Mouse (Mus musculus): ENCODE results near the gene A630001G21Rik.
"Not testable (repeated sequence)": the region's sequence is repeated elsewhere in the genome, so short reads cannot be mapped to it uniquely, and the experiment has no call there.

A630001G21Rik gene

DNA sequence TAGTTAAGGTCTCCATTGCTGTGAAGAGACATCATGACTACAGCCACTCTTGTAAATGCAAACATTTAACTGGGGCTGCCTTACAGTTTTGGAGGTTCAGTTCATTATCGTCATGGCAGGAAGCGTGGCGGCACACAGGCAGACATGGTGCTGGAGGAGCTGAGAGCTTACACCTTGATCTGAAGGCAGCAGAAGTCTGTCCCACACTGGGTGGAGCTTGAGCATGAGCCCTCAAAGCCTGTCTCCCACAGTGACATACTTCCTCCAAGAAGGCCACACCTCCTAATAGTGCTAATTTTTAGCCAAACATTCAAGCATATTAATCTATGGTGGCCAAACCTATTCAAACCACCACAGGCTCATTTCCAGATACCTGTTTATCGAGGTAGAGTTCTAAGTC lies at the start of gene A630001G21Rik:
A630001G21Rik (minus strand) TSS at position 208 of the 400 bp plus-strand sequence.
- no peak for DNase-seq (ENCODE audit: extremely low spot score)

DNA sequence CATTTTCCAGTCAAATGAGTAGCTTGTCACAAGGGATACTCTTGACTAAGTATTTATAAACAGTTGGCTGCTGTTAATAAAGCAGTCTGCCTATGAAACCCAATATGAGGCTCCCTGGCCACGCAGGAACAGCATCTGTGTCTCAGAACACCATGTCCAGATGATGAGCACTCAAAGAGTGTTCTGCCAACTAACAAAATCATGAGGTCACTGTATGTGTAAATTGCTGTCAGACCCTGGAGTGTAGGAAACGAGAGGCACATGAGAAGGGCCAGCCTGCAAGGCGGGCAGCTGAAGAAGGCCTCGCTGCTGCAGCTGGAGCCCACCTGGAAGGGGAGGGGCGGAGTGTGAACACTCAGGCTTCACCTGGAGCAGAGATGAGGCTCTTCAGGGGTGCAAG lies 48.7 kb upstream of the A630001G21Rik start:
- DNase-seq (ENCODE audit: extremely low spot score), result no peak

DNA sequence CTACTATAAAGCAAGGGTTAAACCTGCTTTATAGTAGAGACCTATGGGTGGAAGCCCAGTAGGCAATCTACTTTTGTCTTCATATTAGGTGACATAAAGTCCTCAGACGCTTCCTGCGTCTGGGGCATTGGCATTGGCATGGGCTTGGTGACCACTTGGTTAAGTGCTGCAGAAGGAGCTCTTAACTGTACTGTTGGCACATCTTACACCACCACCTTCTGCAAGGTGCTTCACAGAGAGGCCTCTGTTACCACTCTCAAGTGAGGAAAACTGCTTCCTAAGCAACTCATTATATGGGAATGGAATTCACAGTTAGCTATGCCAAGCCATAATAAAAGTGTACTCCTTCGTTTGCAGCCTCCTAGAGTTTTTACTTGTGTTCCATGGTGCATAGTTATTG lies 46.5 kb upstream of the A630001G21Rik start:
- no peak for DNase-seq (ENCODE audit: extremely low spot score)

DNA sequence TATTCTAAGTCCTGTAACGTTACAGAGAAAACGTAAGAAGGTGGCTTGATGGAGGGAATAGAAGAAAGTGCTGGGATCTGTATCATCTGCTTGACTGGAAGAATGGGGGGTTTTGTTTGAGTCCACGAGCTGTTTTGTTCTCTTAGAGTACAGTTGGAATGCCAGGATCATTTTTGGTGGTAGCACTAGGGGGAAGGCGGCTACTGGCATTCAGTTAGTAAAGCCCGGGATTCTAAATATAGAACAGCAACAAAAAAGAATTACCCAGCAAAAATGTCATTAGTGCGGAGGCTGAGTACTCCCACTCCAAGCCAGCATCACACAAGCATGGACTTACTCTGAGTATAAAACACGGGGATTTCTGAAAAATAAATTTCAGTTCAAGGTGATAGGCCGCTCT lies 43.8 kb upstream of the A630001G21Rik start:
- DNase-seq (ENCODE audit: extremely low spot score), result no peak

DNA sequence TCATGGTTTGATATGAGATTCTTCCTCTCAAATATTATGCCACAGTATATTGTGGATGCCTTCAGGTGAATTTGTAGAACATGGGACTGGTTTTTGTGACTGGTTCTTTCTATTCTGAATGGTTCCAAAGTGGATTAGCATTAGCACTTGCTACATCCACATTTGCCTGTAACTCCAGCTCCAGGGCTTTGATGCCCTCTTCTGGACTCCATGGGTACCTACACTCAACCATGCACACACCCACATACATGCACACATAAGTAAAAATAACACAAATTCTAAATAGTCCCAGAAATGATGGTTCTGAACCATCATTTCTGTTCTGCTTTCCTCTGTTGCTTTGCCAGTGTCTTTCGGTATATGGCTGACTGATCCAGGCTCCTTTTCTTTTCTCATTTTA lies 41.3 kb upstream of the A630001G21Rik start:
- DNase-seq (ENCODE audit: extremely low spot score), result no peak

DNA sequence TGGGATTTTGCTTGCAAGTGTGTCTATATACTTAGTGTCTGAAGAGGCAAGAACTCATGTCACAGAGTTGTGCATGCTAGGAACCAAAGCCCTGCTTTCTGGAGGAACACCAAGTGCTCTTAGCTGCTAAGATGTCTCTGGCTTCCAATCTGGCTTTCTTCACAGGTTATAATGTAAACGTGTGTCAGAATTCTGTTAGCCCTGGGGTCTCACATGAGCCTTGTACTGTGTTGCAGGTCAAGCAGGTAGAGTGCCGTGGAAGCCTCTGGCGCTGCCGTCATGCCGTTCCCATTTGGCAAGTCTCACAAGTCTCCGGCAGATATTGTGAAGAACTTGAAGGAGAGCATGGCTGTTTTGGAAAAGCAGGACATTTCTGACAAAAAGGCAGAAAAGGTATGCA lies 39.7 kb upstream of the A630001G21Rik start:
- no peak for DNase-seq (ENCODE audit: extremely low spot score)

DNA sequence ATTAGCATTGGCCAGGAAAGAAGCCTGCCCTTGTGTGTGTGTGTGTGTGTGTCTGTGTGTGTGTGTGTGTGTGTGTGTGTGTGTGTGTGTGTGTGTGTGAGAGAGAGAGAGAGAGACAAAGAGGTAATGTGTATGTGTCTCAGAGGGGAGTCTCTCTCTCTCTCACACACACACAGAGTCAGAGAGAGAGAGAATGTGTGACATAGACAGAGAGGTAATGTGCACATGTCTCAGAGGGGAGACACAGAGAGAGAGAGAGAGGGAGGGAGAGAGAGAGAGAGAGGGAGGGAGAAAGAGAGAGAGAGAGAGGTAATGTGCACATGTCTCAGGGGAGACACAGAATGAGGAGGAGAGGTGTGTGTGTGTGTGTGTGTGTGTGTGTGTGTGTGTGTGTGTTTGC lies 35.8 kb upstream of the A630001G21Rik start:
- DNase-seq (ENCODE audit: extremely low spot score), result not testable (repeated sequence)

DNA sequence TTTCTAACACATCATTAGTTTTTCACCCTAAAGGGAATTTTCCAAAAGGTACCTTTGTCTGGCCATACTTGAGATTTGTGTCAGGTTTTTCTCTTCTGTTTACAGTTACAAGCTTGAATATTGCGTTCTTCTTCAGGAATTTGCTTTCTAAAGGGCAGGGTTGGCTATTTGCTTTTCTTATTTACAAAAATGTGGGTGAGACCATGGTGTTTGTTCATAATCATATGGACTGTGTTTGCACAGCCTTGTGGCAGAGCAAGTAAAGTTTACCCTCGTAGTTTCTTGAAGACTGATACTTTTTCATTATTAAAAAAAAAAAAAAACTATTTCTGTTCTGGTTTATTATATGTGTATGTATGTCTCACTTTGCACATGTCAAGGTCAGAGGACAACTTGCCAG lies 32.3 kb upstream of the A630001G21Rik start:
- DNase-seq (ENCODE audit: extremely low spot score), result no peak

DNA sequence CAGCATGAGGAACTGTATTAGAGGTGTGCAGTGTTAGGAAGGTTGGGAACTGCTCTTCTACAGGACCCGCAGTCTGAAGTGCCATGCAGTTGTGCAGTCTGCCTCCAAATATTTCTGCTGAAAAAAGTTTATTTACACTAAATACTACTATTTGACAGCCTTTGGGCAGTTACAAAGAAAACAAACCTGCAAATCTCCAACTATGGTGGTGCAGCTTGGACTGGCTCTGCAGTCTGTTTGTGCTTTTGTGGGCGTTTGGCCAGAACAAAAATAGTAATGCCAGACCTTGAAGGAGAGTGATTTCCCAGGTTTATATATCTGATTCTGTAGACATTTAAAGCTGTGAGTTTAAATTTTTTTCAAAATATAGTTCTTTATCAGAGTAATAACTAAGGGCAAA lies 31.9 kb upstream of the A630001G21Rik start:
- no peak for DNase-seq (ENCODE audit: extremely low spot score)

DNA sequence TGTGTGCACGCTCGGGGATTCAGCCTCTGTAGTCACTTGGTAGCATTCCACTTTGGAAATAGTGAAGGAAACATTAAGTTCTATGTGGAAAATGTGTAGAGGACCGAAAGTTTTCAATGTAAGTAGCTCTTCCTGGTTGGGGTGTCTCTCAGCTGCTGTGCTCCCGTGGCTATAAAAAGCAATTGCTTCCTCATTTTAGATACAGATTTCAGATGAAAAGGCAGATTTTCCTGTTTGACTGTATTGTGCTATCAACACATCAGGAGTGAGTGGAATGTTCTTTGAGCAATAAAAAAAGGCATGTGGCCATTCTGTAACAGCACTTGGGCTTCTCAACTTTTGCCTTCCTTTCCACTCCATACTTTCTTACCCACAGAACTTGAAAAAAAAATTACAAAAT lies 30.8 kb upstream of the A630001G21Rik start:
- no peak for DNase-seq (ENCODE audit: extremely low spot score)

DNA sequence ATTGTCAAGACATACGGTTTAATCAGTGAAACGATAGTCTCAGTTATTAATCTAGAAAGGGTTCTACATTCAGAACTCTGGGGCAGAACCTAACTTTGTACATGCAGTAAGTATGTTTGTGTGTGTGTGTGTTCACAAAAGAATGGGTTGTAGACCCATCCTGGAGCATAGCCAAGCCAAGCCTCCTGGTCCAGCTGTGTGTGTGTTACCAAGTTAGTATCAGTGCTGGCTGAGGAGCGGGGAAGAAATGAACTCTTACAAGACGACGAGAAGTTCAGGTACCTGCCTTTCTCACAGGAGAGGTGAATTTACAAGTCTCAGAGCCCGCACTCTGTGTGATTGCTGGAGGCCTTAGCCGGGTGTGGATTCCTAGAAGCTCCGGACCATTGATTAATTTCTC lies 26.1 kb upstream of the A630001G21Rik start:
- no peak for DNase-seq (ENCODE audit: extremely low spot score)

DNA sequence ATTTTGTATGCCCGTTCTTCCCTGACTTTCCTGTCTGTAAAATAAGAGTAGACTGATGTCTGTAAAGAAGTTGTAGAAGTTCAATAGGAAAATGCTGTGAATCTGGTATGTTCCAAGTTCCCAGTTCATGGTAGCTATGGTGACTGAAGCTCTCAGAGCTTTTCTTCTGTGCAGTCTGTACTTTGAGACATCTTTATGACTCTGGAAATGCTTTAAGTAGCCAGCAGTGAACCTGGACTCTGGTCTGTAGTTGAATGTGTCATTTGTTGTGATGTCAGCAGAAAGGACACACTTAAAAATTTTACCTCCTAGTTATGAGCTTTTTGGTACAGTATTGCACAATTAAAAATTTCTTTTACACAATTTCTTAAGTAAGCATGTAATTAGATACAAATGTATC lies 24.1 kb upstream of the A630001G21Rik start:
- DNase-seq (ENCODE audit: extremely low spot score), result no peak

DNA sequence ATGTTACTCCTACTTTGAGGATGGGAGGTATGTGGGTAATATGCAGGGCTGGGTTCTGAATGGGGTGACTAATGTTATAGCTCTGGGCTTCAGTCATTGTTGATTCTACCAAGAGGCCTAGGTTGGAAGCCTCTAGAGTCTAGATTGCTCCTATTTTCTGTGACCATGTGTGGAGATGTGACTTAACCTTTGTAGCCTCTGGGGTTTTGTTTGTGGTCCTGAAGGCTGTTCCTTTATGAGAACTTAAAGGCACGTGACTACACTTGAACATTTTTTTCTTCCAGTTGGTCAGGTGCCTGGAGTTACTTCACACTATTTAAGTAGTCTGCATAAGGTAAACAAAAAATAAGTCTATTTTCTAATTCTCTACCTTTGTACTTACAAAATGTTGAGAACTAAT lies 21.3 kb upstream of the A630001G21Rik start:
- no peak for DNase-seq (ENCODE audit: extremely low spot score)

DNA sequence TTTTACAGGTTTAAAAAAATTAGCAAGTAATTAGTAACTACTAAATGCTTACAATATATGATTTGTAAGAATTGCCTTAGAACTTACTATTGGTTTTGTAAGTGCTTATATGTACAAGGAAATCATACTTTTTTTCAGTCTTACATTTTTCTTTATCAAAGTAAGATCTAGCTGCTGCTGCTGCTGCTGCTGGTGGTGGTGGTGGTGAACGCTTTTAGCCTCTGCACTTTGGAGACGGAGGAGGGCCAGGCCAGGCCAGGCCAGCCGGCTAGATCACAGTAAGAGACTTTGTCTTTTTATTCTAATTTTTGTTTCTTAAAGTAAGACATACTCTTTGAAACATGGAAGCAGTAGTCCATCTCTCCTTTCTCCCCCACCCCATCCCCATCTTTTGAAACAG lies 16.8 kb upstream of the A630001G21Rik start:
- no peak for DNase-seq (ENCODE audit: extremely low spot score)

DNA sequence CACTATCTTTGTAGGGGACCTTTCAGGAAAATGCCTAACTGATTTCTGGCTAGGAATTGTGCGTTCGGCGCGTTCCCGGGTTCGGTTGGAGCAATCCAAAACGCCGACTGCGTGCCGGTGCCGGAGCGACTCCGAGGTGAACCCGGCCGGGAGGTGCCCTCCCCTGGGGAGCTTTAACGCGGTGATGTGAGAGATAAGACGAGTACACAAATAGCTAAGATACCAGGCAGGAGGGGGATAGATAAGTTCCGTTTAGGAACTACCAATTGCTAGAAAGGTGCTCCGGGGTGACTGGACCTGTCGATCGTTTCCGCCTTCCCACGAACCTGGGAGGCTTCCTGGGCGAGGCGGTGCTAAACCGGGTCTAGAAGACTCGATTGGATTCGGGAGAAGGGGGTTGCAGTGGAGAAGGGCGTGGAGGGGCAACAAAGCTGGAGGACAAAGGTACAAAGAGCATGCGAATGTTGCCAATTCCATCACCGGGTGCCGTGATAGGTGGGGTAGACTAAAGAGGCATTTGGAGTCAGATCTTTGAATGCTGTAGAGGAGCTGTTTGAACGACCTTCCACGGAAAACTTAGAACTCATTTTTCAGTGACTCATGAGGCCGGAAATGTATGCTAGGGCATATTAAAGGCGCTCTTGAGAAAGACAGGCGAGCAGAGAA lies 15.8 kb upstream of the A630001G21Rik start:
- DNase-seq (ENCODE audit: extremely low spot score), result peak; percentile 56

DNA sequence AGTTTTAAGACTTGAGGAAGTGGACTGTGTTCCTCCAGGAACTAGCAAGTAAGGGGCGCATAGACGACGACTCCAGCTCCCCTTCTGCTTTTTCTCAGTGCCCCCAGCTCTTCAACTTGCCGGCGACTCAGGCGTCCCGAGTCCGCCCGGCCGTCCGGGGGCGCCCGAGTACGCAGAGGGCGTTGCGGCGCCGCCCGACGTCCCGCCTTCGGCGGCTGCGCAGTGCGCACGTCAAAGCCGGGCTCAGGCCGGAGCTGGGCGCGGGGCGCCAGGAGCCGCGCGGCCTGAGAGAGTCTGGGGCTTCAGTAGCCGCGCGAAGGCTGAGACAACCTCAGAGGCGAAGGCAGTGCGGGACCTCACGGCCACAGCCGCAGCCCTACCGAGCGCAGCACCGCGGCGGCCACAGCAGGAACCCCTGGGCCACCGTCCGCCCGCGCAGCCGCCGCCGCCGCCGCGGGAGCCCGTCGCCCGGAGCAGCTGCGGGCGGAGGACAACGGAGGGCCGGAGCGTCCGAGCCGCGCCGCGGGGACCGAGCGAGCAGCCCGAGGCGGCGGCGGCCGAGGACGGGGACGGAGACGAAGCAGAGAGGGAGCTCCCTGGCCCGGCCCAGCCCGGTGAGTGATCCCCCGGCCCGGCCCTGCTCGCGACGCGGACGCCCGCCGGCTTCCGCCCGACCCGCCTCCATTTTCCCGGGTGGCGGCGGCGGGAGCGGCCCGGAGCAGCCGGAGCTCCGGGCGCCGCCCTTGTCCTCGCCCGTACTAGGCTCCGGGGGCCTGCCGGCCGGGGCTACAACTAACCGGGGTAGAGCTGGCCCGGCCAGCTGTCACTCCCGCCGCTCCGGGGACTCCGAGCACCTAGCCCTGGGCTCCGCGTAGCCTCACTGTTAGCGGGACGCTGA lies 15.0 kb upstream of the A630001G21Rik start, which contains the start of gene Cab39:
Cab39 (plus strand) TSS at position 234 of the 898 bp plus-strand sequence.
- DNase-seq (ENCODE audit: extremely low spot score), result peak; percentile 85

DNA sequence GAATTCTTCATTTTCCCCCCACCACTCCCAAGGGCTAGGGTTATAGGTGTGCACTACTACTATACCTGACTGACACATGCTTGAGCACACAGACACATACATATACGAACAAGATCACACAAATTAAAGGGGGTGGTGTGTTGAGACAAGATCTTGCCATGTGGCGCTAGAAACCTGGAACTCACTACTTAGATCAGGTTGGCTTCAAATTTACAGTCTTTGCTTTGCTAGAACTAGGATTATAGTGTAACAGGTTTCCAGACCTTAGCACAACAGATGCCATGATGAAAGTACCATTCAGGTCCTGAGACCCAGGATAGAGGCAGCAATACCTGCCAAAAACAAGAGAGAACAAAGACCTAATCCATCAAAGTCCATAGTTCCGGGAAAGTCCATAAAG lies 13.0 kb upstream of the A630001G21Rik start:
- no peak for DNase-seq (ENCODE audit: extremely low spot score)

DNA sequence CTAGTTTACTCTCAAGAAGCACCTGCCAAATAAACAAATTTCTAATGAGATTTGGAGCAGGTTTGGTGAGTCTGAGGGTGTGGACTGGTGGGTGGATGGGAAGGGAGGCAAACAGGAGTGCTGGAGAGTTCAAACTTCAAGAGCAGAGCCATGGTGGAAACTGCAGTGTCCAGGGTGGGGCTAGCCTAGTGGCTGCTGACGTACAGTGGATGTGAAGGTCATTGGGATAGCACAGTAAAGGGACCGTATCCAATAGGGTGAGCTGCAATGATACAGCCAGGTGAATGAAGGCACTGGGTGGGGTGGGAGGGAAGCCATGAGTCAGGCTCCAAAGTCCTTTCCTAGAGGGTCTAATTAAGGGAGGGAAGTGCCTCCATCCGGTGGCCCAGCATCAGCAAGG lies 12.1 kb upstream of the A630001G21Rik start:
- DNase-seq (ENCODE audit: extremely low spot score), result no peak

DNA sequence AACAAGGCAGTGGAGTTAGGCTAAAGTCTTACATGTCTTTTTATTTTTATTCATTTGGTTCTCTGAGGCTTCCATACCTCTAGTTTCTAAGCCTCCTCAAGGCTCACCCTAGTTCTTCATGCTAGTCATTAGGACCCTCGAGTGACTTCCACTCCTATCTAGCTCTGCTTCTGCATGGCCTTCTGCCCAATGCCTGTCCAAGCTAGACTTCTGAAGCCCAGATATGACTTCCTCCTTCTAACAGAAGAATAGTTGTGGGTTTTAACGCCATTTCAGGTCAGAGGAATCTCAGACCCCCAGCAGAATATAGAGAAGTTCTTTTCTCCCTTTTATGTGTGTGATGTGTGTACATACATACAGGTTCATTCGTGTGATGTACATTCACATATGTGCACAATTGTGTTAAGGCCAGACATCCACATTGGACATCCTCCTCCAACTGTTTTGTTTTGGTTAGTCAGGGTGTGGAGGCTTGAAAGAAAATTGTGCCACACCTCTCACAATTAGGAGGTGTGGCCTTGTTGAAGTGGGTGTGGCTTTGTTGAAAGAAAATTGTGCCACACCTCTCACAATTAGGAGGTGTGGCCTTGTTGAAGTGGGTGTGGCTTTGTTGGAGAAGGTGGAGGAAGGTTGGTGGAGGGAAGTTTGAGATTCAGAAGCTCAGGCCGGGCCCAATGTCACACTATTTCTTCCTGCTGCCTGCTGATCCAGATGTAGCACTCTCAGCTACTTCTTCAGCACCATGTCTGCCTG lies 1.2 kb upstream of the A630001G21Rik start:
- no peak for DNase-seq (ENCODE audit: extremely low spot score)

DNA sequence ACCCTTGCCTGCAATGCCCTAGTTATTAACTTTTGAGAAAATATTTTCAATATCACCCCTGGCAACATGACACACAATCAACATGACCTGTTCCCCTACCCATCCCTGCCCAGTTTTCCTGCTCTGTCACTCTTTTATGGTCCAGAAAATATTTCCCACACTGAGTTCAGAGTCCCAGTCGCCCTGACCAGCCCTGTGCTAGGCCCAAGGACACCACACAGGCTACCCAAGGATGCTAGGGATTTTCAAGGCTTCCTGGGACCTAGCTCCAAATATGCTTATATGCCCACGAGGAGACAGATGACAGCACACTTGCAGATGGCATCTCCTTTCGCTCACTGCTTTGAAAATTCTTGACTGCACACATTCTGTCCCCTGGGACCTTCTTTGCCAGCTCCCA lies 569 bp upstream of the A630001G21Rik start:
- DNase-seq (ENCODE audit: extremely low spot score), result no peak

DNA sequence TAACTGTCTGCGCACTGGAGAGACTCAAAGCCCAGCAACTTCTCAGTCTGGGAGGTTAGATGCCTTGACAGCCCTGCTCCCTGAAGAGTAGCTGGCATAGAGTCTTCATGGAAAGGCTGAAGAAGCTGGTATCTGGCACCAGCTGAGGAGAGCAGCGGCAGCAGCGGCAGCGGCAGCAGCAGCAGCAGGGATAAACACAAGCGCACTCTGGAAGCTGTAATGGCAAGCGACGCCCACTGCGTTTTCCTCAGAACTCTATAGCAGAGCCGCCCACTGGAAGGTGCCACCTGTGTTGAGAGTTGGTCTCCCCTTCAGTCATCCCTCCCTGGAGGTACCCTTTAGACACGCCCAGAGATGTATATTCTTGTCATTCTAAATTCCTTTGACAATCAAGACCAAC lies 2.3 kb downstream of the A630001G21Rik start:
- DNase-seq (ENCODE audit: extremely low spot score), result no peak

DNA sequence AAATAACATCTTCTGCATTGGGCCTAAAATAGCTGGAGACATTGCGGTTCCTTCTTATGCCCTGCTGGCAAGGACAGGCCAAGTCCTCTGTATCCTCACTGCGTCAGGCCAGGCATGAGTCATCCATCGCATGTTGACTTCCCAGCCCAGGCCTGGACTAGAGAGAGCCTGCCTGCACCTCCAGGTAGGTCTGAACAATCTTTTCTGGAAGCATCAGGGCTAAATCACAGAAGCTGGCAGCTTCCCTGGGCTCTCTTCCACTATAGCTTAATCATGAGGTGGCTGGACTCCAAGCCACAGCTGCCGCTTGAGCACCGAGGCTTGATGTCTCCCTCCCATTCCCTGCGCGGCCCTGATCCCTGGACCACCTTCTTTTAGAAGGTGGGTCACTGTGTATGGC lies 3.3 kb downstream of the A630001G21Rik start:
- DNase-seq (ENCODE audit: extremely low spot score), result no peak

All from embryo, embryonic 9.5 days (tissue).